Mouse (Mus musculus): ENCODE measurements around the gene Stam. TPM values are rescaled to one million over a fixed set of nuclear protein-coding genes. Genes with fewer than 3 reads are reported as not detected.

Gene Stam
- total RNA-seq, 2 experiments from 2014 or later: 30.6 to 51.3 TPM

DNA sequence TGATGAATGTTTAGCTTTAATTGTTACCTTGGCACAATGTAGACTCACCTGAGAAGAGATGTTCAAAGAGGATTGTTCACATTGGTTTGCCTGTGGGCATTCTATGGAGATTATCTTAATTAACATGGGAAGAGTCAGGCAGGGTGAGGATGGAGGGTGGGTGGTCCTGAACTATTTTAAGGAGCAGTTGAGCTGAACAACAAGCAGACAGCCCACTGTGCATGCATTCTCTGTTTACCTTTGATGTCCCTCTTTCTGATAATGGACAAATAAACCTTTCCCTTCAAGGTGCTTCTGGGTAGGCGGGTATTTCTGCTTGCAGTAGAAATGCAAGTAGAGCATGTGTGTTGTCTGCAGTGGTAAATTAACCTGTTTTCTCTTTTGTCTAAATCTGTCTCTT lies 30.0 kb downstream of the Stam start:
- ATAC-seq (replicated peaks; ENCODE audit: poor library complexity, severe bottlenecking): no peak

DNA sequence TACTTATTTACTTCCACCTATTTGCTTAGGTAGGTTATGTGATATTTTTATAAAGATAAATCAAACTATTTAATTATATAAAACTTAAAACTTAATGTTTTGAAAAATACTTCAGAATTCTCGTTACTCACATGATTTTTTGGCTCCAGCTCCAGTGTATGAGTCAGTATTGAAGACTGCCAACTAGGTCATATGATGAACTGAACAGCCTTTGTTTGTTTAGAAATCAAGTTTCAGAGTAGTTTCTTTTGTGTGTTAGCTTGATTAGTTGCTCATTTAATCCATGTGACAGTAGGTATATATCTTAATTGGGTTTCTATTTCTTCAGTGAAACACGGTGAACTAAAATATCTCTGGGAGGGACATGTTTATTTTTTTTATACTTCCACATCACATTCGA lies 33.8 kb downstream of the Stam start:
- ATAC-seq (replicated peaks; ENCODE audit: poor library complexity, severe bottlenecking): no peak

DNA sequence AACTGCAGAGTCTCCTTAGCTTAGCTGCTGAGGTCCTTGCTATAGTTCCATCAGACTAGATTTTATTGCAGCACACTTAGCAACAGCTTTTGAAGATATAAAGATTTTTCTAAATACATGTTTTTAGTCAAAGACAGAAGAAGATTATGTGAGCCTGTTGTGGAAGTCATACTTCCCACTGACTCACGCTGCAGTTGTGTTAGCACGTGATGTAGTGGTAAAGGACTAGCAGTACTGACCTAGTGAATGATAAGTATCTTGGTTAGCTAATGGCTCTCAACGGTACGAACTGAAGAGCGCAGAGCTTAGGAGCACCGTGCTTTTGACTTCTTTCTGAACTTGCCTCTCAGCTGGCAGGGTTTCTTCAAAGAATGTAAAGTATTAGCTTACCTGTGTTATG lies 52.5 kb downstream of the Stam start:
- no peak for ATAC-seq (replicated peaks; ENCODE audit: poor library complexity, severe bottlenecking)

DNA sequence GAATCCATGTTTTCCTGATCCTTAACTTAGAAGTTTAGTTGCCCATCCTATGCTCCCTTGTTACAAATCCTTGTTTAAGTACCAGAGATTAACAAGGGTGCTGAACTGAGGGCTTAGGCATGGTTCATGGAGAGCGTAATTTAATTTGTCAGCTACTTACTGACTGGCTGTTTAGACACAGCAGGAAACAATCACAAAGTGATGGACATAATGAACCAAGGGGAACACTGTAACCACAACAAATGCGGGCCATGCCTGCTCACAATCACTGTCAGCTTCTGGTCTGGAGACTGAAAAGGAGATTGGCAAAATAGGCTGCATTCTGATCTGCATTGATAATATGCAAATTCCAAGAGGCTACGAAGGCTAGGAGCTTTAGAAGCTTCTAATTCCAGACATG lies 53.7 kb downstream of the Stam start:
- ATAC-seq (replicated peaks; ENCODE audit: poor library complexity, severe bottlenecking): no peak

DNA sequence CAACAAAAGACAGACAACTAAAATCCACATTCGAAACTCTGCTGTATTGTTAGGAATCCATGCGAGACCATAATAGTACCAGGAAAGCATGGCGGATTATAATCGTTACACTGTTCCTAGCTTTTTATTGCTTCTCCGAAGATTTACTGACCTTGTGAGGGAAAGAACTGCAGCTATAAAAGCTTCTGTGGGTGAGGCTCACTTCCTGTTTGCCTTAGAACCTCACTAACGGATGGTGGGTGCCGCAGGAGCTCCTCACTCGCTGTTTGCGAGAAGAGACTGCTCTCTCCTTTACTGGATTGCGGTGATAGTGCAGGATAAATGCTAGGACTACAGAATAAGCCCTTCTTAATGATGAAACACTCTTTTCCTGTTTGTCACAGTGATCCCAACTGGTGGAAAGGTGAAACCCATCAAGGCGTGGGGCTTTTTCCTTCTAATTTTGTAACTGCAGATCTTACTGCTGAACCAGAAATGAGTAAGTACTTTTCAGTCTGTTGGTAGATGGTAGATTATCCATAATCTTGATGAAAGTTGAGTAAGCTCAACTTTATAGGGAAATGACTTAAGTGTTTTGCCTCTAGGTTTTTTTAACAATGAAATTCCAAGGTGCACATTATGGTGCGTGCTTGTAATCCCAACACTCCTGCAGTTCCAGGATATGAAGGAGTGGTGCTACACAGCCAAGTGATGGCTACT lies 56.9 kb downstream of the Stam start:
- peak; percentile 87 for ATAC-seq (replicated peaks; ENCODE audit: poor library complexity, severe bottlenecking)

DNA sequence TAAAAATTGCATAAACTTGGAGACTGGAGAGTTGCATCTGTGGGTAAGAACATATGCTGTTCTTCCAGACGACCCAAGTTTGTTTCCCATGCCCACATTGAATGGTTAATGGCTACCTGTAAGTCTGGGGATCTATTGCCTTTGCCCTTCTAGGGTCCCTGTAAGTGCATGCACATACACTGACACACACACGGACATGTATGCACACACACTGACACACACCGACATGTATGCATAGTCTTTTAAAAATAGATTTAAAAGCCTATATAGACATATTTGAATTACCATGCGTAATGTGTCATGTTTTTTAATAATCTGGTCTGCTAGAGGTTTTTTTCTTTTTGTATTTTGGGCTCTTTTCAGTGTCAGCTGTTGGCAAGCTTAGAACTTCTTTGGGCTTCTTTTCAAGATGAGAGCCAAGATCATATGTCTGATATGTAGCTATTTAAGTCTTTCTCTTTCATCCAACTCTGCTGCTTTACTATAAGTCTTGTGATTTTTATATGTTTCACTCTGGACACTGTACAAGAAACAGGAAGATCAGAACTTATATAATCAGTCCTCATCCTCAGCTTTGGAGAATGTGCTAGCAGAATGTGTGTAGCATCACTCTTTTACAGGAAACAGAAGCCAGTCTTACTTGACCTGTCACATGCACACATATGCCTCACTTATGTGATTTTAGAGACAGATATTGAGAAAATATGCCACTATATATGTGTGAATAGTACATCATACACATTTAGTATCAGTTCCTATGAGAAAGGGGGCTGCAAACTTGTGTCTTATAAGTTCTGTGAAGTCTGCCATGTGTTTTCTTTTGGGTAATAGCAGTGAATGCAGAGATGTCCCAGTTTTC lies 58.8 kb downstream of the Stam start:
- no peak for ATAC-seq (replicated peaks; ENCODE audit: poor library complexity, severe bottlenecking)

DNA sequence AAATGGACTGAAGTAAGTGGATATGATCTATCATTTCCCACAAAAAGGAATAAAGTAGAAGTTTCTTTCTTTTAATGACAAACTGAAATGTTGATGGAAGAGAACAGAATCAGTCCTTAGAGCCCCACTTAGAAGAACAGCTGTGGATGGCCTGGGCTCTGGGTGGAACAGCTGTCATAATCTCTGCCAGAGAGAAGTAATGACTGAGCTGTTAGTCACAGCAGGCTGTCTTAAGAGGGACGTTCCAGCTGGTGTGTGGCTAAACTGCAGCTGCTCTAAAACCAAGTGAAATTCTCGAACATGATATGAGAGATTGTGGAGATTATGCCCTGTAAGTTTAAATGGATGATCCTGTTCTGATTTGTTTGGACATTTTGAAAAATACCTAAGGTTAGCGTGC lies 63.0 kb downstream of the Stam start:
- ATAC-seq (replicated peaks; ENCODE audit: poor library complexity, severe bottlenecking): no peak

DNA sequence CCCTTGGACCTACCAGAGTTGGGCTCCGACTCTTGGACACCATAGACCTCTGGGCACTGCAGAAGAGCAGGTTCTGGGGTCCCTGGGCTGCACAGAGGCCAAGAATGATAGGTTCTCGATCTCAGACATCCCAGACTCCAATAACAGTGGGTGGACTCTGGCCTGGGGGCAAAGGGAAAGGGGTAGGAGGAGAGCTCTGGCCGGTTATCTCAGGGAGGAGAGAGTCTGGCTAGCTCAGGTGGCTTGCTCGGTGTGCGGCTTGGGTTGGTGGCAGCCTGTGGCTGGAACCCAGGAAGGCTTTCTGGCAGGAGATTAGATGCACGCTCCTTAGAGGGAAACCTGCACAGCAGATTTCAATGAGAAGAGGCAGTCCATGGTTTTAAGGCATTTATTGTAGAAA lies 65.7 kb downstream of the Stam start:
- ATAC-seq (replicated peaks; ENCODE audit: poor library complexity, severe bottlenecking): no peak

DNA sequence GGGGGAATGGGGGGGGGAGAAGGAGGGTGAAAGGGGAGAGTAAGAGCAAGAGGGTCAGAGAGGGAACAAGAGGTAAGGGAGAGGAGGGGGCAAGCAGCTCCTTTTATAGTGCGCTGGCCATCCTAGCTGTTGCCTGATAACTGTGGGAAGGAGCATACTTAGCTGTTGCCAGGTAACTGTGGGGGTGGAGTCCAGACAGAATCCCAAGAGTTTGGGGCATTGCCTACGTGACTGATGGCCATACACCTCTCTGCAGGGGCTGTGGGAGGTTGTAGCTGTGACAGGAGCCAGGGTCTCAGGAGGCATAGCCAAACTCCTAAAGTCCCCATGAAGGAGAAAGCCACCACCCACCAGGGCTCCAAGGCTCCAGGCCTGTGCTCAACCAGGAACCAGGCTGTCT lies 66.1 kb downstream of the Stam start:
- no peak for ATAC-seq (replicated peaks; ENCODE audit: poor library complexity, severe bottlenecking)

DNA sequence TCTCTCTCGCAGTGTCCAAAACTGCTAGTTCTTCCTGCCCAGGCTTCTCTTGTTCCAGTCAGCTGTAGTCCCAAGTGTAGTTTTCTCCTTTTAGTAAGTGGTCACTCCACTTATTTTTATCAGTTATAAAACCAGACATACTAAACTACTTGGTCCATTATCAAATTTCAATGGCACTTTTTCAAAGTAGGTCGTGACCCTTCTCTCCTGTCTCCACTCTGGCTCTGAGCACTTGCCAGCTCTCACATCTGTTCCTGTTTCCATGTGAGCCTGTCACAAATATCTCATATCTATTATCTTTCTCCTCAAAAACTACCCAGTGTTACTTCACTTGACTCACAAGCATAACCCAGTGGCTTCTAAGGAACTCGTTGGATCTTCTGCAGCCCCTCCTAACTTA lies 71.4 kb downstream of the Stam start:
- no peak for ATAC-seq (replicated peaks; ENCODE audit: poor library complexity, severe bottlenecking)

DNA sequence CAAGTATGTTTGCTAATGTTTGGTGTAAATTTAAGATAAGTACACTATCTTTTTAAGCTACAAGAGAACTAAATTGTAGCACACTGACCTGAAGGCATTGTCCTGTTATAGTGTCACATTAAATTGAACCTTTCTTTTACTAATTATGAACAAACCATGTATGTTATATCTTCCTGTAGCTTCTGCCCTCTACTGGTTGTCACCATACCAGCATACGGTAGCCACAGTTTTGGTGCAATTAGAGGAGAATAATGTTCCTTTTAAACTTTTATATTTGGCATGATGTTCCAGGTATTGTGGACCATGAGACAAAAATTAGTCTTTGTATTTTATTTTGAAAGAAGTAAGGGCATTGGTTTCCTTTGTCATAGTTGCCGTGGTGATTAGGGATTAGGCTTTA lies 73.0 kb downstream of the Stam start:
- peak; percentile 52; the same call in 1 of the 2 replicates for ATAC-seq (replicated peaks; ENCODE audit: poor library complexity, severe bottlenecking)

DNA sequence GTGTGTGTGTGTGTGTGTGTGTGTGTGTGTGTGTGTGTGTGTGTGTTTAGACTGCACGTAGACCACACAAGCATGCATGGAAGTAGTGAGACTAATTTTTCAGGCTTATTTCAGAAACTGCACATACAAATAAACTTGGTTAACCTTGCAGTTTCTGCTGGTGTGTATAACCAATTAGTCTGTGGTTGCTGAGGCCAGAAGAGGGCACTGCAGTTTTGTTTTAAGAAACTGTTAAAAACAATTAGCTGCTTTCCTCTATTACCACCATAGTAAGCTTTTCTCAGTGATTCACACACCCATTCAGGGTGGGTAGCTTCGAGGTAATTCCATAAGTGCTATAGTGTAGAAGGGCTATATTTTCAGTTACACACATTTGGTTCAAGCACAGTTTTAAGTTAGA lies 76.9 kb downstream of the Stam start:
- ATAC-seq (replicated peaks; ENCODE audit: poor library complexity, severe bottlenecking): peak; percentile 44

DNA sequence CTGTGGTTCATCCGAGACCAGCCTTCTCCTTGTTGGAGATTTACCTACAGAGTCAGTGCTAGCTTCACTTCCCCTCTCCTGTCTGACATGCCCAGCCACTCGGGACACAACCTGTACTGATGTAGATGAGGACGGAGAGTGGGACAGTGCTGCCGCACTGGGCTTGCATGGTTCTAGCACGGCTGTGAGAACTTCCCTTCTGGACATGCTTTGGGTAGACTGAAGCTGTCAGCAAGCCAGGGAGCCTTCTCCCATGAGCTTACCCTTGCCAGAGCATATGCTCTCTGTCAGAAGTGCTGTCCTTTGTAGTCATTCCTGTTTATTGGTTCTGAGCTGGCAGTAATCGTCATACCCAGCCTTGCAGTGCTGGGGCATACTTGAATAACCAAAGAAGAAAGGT lies 78.0 kb downstream of the Stam start:
- ATAC-seq (replicated peaks; ENCODE audit: poor library complexity, severe bottlenecking): no peak

DNA sequence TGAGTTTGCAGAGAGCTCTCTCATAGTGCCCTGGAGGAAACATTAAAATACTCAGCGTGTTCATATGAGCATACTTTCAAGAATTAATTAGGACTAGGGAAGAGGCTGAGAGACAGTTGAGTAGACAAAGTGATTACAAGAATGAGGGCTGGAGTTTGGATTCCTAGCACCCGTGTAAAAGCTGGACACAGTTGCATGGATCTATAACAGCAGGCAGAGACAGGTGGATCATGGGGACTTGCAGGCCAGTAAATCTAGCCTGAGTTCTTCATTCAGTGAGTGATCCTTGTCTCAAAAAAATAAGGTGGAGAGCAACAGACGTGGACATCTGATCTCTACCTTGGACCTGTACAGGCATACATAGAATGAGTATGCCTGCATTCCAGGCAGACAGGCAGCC lies 85.1 kb downstream of the Stam start:
- no peak for ATAC-seq (replicated peaks; ENCODE audit: poor library complexity, severe bottlenecking)

DNA sequence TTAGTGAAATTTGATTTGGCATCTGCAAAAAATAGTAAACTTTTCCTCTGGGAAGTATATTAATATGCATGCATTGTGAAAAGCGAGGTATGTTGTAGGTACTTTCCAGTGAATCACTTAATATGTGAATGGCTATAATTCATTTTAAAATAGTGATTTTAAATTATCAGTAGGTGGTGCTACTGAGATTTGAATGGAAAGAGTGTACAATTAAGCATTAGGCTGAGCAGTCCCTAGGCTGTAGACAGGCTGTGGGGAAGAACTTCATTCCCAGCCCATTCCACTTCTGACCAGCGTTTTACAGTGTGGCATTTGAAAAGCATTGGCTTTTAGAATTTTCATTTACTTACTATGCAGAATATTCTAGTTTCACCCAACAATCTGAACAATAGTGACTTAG lies 85.9 kb downstream of the Stam start:
- ATAC-seq (replicated peaks; ENCODE audit: poor library complexity, severe bottlenecking): no peak

DNA sequence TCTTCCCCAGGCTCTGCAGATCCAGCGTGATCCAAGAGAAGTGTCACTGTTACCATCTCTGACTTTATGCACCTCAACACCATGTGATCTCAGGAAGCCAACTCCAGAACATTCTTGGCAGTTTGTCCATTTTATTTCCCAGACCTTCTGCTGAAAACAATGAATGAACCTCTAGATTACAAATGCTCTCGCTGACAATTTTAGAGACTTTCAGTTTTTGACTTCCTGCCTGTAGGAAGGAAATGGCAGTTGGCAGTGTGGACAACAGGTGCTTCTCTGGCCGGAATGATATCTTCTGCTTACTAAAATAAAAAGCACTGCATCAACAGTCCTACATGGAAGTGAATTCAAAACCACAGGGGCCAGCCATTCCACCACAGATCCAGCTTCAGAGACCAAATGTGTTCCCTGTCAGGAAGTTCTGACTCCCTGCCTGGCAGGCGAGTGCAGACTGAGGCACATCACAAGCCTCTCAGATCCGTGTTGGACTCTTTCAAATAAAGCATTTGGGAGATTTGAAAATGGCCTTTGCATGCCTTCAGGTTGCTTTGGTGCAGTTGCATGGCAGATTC lies 90.6 kb downstream of the Stam start:
- peak; percentile 41 for ATAC-seq (replicated peaks; ENCODE audit: poor library complexity, severe bottlenecking)

DNA sequence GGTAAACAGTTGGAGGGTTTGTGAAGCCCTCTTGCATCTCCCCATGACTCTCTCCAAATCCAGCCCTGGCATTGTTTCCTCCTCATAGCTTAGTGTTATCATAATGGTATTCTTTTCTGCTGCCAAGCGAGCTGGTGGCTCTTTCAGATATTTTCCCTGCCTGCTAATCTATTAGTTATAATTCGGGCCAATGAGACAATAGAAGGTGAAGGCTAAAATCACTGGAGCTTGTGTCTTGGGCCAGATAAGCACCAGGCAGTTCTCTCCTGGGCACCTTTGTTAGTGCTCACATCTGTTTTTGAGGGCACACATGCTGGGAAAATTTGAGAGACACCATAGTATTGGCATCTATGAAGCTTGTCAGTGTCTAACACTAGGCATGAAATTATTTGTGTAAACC lies 91.2 kb downstream of the Stam start:
- no peak for ATAC-seq (replicated peaks; ENCODE audit: poor library complexity, severe bottlenecking)

DNA sequence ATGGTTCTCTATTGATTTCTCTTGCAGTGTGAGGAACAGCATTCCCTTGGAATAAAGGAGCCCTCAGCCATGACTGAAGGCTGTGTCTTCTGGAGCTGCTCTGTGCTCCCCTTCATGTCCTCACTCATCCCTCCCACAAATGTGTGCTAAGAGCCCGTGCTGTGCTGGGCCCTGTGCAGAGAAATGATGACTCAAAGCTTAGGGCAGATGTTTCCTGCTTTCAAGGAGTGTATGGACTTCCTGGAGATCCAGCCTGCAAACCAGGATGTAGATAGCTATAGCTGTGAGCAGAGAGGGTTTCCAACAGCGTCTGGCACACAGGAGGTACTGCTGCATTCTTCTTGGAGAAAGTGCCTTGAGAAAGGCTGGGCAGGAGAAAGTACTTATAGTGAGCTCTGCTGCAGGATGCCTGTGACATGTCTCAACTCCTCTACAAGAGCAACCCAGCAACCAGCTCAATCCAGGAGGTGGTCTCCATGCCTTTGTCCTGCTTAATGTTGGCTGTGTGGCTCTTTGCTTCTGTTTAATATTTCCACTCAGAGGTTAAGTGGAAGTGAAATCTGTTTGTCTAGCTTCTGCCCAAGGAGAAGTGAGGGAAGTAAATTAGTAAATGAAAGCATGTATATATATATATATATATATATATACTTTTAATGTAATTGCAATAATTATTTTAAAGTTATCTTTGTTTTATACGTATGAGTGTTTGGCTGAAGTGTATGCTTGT lies 91.9 kb downstream of the Stam start:
- peak; percentile 85 for ATAC-seq (replicated peaks; ENCODE audit: poor library complexity, severe bottlenecking)

DNA sequence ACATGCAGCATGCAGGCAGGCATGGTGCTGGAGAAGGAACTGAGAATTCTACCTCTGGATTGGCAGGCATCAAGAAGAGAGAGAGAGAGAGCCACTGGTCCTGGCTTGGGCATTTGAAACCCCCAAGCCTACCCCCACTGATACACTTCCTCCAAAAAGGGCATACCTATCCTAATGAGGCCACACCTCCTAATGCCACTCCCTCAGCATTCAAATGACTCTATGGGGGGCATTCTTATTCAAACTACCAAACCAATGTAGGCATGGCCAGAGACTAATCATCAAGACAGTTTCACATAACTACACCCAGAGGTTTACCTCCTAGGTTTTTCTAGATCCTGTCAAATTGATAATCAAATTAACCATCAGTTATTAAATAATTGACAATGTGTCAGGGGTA lies 93.8 kb downstream of the Stam start:
- ATAC-seq (replicated peaks; ENCODE audit: poor library complexity, severe bottlenecking): no peak

DNA sequence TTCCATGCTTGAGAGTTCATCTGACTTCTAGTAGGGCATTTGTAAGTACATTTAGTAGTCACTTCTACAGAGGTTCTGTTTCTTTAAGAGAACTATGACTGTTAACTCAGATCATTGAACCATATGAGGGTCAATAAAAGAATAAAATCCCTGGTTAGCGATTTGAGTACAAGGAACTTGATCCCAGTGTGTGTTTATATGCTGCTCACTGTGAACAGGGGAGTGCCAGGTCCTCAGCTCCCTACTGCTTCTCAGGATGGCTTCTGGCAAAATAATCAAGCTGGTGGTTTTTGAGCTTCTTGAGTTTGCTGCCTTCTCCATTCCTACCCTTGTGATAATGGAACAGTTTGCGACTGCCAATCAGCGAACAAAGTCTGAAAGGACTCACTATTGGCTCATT lies 100.4 kb downstream of the Stam start, which contains the start of gene Tmem236:
Gene Tmem236 (plus strand): TSS at position 190 of the 400 bp plus-strand sequence.
- ATAC-seq (replicated peaks; ENCODE audit: poor library complexity, severe bottlenecking): no peak

Data from granulocyte monocyte progenitor cell, adult 5-6 weeks (primary cell).